20 mouse cellular contexts compared by ENCODE assay signal in the genomic region with DNA sequence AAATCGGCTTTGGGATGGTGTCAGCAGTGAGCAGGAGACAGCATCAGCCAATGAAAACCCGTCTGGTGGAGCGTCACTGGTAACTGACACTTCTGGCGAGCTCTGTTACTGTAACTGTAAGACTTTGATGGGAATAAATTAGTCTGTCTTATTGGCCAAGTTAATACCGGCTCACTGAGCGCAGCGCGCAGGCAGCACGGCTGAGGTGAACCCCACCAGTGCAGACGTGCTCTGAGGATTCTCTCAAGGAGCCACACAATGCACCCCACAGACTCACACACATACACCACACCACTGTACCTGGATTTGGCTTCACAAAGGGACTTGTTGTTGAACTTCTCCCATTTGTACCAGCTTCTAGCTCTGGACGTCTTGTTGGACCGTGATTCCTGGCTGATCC. TPM values are rescaled to one million over a fixed set of nuclear protein-coding genes. Genes with fewer than 3 reads are reported as not detected.
DNase-seq lines count a peak whose midpoint lies in the region; ATAC-seq and TF ChIP-seq lines count a peak whose summit lies in the region.
"Had no signal": no experiment of that assay in that cellular context is flagged by ENCODE, and none has a peak within 500 bp of the region (broad histone marks: within the 10 kb centered on the region; RNA-seq: fewer than 3 reads in every experiment).

No protein-coding gene starts in this region.

- no peaks in the 10 kb centered on the region for H3K9me3 ChIP-seq in forebrain, embryonic 11.5 days (ENCODE audit: control insufficient read depth, low read length)
- no peaks in the 10 kb centered on the region for H3K9me3 ChIP-seq in forebrain, embryonic 12.5 days
- H3K9me3 ChIP-seq: embryonic facial prominence, embryonic 12.5 days; neural tube, embryonic 13.5 days had no signal

- H3K4me1 ChIP-seq in forebrain, embryonic 11.5 days (replicated peaks; ENCODE audit: control insufficient read depth, insufficient read depth, low read length) = peaks cover 12% of the 10 kb centered on the region
- H3K4me1 ChIP-seq in forebrain, embryonic 12.5 days = peaks cover 30% of the 10 kb centered on the region
- H3K4me1 ChIP-seq in cortical plate, adult 2 months (ENCODE audit: control insufficient read depth, insufficient read depth, low read length) = peaks cover 15% of the 10 kb centered on the region

- TF ChIP-seq CTCF in brain, embryonic 14.5 days (IDR thresholded peaks at IDR 0.05; ENCODE audit: borderline replicate concordance, extremely low read depth, insufficient read depth, insufficient read length) = no peak
- TF ChIP-seq CTCF in cortical plate, adult 2 months (IDR thresholded peaks at IDR 0.05; ENCODE audit: extremely low read depth, insufficient read depth, low read length) = no peak

- no peak overlapping the region for H3K9ac ChIP-seq in forebrain, embryonic 11.5 days (ENCODE audit: low read length)
- H3K9ac ChIP-seq in forebrain, embryonic 12.5 days = no peak overlapping the region
- H3K9ac ChIP-seq: embryonic facial prominence, embryonic 12.5 days; neural tube, embryonic 13.5 days had no signal

- intact Hi-C loops in left cerebral cortex, postnatal 4 days (cut with DNase I) = loop anchor here (5.0 kb wide), 1 partner anchor 35 kb away; no protein-coding TSS in a partner anchor

- no peak overlapping the region for H3K4me3 ChIP-seq in forebrain, embryonic 11.5 days (ENCODE audit: low read depth, low read length)
- H3K4me3 ChIP-seq in forebrain, embryonic 12.5 days (replicated peaks) = no peak overlapping the region
- H3K4me3 ChIP-seq in cortical plate, adult 2 months (ENCODE audit: insufficient read depth, low read length) = no peak overlapping the region
- H3K4me3 ChIP-seq: embryonic facial prominence, embryonic 12.5 days; neural tube, embryonic 13.5 days had no signal

- WGBS in forebrain, embryonic 11.5 days = 91% methylated on average over 12 of the region's 12 CpGs
- WGBS in forebrain, embryonic 12.5 days = 81% methylated on average over 12 of the region's 12 CpGs

- ATAC-seq in forebrain, embryonic 11.5 days (replicated peaks; ENCODE audit: low FRiP score) = no peak
- ATAC-seq in forebrain, embryonic 12.5 days (ENCODE audit: low FRiP score) = no peak
- ATAC-seq: intestine, embryonic 16.5 days; Patski had no signal

- H3K27me3 ChIP-seq in forebrain, embryonic 11.5 days (ENCODE audit: control insufficient read depth, insufficient read depth, low read length) = no peaks in the 10 kb centered on the region
- H3K27me3 ChIP-seq in forebrain, embryonic 12.5 days = 0 out of 2 replicates have a peak, but pooled peaks cover 4% of the 10 kb centered on the region
- H3K27me3 ChIP-seq: embryonic facial prominence, embryonic 12.5 days; neural tube, embryonic 13.5 days; Patski had no signal

- DNase-seq in forebrain, embryonic 11.5 days (ENCODE audit: low spot score) = peak; percentile 46
- peak; percentile 62 for DNase-seq in left cerebral cortex, postnatal 4 days
- no peak for DNase-seq in left cerebral cortex, adult 11 months (ENCODE audit: low spot score)
- peak; percentile 74 for DNase-seq in brain, embryonic 14.5 days (ENCODE audit: low read depth)
- DNase-seq in kidney, adult 18-20 months = no peak
- DNase-seq: adrenal gland, postnatal 36 days; B cell, adult 2 months; gastrocnemius, postnatal 14 days; liver; lung, adult 18-20 months; lung, postnatal 36 days; thymus, postnatal 36 days had no signal

- H3K27ac ChIP-seq in forebrain, embryonic 11.5 days (ENCODE audit: low read depth, low read length) = no peak overlapping the region
- H3K27ac ChIP-seq in forebrain, embryonic 12.5 days = no peak overlapping the region
- peak overlapping the region; percentile 10; the same call in 1 of the 2 replicates for H3K27ac ChIP-seq in cortical plate, adult 2 months (ENCODE audit: insufficient read depth, low read length)
- H3K27ac ChIP-seq: embryonic facial prominence, embryonic 12.5 days; kidney, postnatal 0 days; neural tube, embryonic 13.5 days had no signal

- peaks cover 8% of the 10 kb centered on the region for H3K36me3 ChIP-seq in forebrain, embryonic 11.5 days (ENCODE audit: control insufficient read depth, insufficient read depth, low read length)
- H3K36me3 ChIP-seq in forebrain, embryonic 12.5 days (replicated peaks) = peaks cover 56% of the 10 kb centered on the region

- H3K4me2 ChIP-seq in forebrain, embryonic 11.5 days (ENCODE audit: low read depth, low read length, severe bottlenecking) = no peak overlapping the region
- no peak overlapping the region for H3K4me2 ChIP-seq in forebrain, embryonic 12.5 days
- H3K4me2 ChIP-seq: embryonic facial prominence, embryonic 12.5 days; heart, embryonic 11.5 days; neural tube, embryonic 13.5 days had no signal

- TF ChIP-seq POLR2A in brain, embryonic 14.5 days (IDR thresholded peaks at IDR 0.05; ENCODE audit: borderline replicate concordance, extremely low read depth, insufficient read depth, insufficient read length, poor library complexity, severe bottlenecking) = no peak
- TF ChIP-seq POLR2A in cortical plate, adult 2 months (IDR thresholded peaks at IDR 0.05; ENCODE audit: extremely low read depth, insufficient read depth, low read length) = no peak

RNA-seq across cellular contexts. Expression of gene Efnb2, which starts 39.0 kb away (rescaled TPM):
- 51.8 and 54.6 TPM in 2 replicates for polyA plus RNA-seq in forebrain, embryonic 11.5 days (2014; fragmentation: Nextera tagmentation; extraction: Ambion mirVana)
- polyA plus RNA-seq in forebrain, embryonic 12.5 days (2016; fragmentation: Nextera tagmentation; extraction: Ambion mirVana) = 57.5 and 68.2 TPM in 2 replicates
- 100 to 1,000 TPM; 151 to 153 TPM for total RNA-seq in left cerebral cortex, postnatal 4 days (2021)
- 89.3 and 111 TPM in 2 replicates for polyA plus RNA-seq in brain, embryonic 14.5 days (2012; rRNA removed)
- polyA plus RNA-seq in cortical plate, adult 2 months (2012; rRNA removed) = 29.6 and 32.1 TPM in 2 replicates

Comparison
In these comparisons a context has a peak if more than half of its experiments do, and no peak if none do; other contexts are left out.
1. DNase-seq: peak in forebrain, embryonic 11.5 days (single experiment), left cerebral cortex, postnatal 4 days (single experiment) and brain, embryonic 14.5 days (single experiment); none in left cerebral cortex, adult 11 months (single experiment) and kidney, adult 18-20 months (single experiment).